Mouse (Mus musculus) layer of hippocampus, adult 18-20 months (tissue): Measurements from ENCODE around the gene Tmem131. TPM values are rescaled to one million over a fixed set of nuclear protein-coding genes. Genes with fewer than 3 reads are reported as not detected.

Source experiments
- total RNA-seq, 2 experiments: library from RNA; stranded (reverse); gene quantifications; 2 replicates each; pipeline ENCODE4 v1.2.3; 2021

The Tmem131 gene
- total RNA-seq, 2 experiments from 2014 or later = 51.2 to 55.0 TPM

Other genes with a start within 250 kb of the Tmem131 start
- gene 4933424G06Rik, start 233.5 kb downstream of the Tmem131 start, total RNA-seq = not detected
- gene Actr1b, start 229.2 kb downstream of the Tmem131 start, total RNA-seq = 100 to 1,000 TPM; 258 to 284 TPM
- gene Zap70, start 181.9 kb downstream of the Tmem131 start, total RNA-seq = 1 to 10 TPM; 3.6 to 3.7 TPM
- gene Vwa3b, start 82.9 kb upstream of the Tmem131 start, total RNA-seq = 10 to 100 TPM; 21.2 to 22.6 TPM